Mouse (Mus musculus): Measurements from ENCODE around the gene Pnpla2. TPM values are rescaled to one million over a fixed set of nuclear protein-coding genes. Genes with fewer than 3 reads are reported as not detected.

Gene Pnpla2
- polyA plus RNA-seq, 1 experiment = 353 TPM

DNA sequence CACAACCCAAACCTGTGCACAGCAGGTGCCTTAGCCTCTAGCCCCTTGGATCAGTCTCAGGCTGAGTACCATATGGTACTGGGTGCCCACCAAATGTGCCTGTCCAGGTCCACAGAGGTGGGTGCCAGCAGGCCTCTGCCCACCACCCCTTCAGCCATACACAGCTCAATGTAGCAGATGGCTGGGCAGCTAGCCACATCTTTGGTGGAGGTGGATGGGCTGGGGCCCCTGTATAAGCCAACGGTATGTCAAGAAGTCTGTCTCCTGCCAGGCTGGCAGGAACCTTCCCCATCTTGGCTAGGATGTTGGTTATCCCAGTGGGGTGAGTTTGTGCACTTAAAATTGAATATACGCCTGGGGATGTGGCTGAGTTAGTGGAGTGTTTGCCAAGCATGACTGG lies 30.6 kb downstream of the Pnpla2 start:
- 91% methylated on average over 2 of the region's 2 CpGs for WGBS
- Histone ChIP-seq H3K27ac (ENCODE audit: insufficient read depth, low read depth, low read length) (no peak overlapping the region), H3K36me3 (ENCODE audit: control insufficient read depth, insufficient read depth, low read length) (no peaks in the 10 kb centered on the region), H3K4me1 (ENCODE audit: control insufficient read depth, insufficient read depth, low read length) (peaks cover 11% of the 10 kb centered on the region), H3K27me3 (replicated peaks; ENCODE audit: control insufficient read depth, insufficient read depth, low read length) (no peaks in the 10 kb centered on the region), H3K4me3 (ENCODE audit: insufficient read depth, low read depth, low read length) (no peak overlapping the region)
- DNase-seq = no peak
- TF ChIP-seq CTCF (conservative IDR thresholded peaks at IDR 0.05; ENCODE audit: insufficient read depth, insufficient read length, low read depth, low read length) (no peak), POLR2A (IDR thresholded peaks at IDR 0.05; ENCODE audit: low read depth, low read length) (no peak)

DNA sequence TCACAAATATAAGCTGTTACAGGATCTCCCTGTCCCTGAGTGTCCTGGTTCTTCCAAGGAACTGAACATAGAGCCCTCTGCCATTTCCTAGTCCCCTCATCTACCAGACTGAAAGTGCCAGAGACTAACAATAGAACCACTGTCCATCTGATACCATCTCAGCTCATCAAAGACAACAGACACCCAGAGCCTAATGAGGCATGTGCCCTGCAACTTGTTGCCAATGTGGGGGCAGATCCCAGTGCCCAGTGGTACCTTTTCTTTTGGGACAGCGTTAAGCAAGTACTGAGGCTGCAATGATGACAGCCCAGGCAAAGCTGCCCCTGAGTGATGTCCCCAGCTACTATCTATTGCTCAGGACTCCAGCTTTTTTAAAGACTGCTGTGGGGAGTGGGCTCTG lies 31.2 kb downstream of the Pnpla2 start:
- no peak for DNase-seq
- TF ChIP-seq POLR2A (IDR thresholded peaks at IDR 0.05; ENCODE audit: low read depth, low read length) (no peak), CTCF (conservative IDR thresholded peaks at IDR 0.05; ENCODE audit: insufficient read depth, insufficient read length, low read depth, low read length) (no peak)
- Histone ChIP-seq H3K27me3 (replicated peaks; ENCODE audit: control insufficient read depth, insufficient read depth, low read length) (no peaks in the 10 kb centered on the region), H3K4me3 (ENCODE audit: insufficient read depth, low read depth, low read length) (no peak overlapping the region), H3K36me3 (ENCODE audit: control insufficient read depth, insufficient read depth, low read length) (no peaks in the 10 kb centered on the region), H3K27ac (ENCODE audit: insufficient read depth, low read depth, low read length) (no peak overlapping the region), H3K4me1 (ENCODE audit: control insufficient read depth, insufficient read depth, low read length) (peaks cover 8% of the 10 kb centered on the region)
- 66% methylated on average over 1 of the region's 1 CpGs for WGBS

DNA sequence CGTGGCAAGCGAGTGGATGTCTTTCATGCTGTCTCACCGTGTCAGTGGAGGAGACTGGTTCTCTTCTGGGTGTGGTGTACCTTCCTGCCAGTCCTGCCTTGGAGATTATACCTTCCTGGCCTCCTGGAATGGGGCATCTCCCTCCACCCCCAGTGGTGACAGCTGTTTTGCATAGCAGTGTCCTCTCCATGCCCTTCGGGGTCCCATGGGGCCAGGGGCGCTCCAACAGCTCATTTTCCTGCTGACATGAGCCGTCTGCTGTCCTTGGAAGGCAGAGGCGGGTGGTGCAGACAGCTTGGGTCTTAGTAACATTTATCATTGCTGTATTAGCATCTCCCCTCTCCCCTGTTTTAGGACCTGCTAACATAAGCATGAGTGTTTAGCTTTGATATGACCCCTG lies 32.1 kb downstream of the Pnpla2 start:
- no peak for TF ChIP-seq POLR2A (IDR thresholded peaks at IDR 0.05; ENCODE audit: low read depth, low read length)
- no peak for TF ChIP-seq CTCF (conservative IDR thresholded peaks at IDR 0.05; ENCODE audit: insufficient read depth, insufficient read length, low read depth, low read length)
- WGBS = 77% methylated on average over 7 of the region's 7 CpGs
- no peak overlapping the region for H3K27ac ChIP-seq (ENCODE audit: insufficient read depth, low read depth, low read length)
- no peak for DNase-seq
- H3K27me3 ChIP-seq (replicated peaks; ENCODE audit: control insufficient read depth, insufficient read depth, low read length) = no peaks in the 10 kb centered on the region
- H3K36me3 ChIP-seq (ENCODE audit: control insufficient read depth, insufficient read depth, low read length) = no peaks in the 10 kb centered on the region
- H3K4me1 ChIP-seq (ENCODE audit: control insufficient read depth, insufficient read depth, low read length) = peaks cover 8% of the 10 kb centered on the region; the same call in 1 of the 2 replicates
- H3K4me3 ChIP-seq (ENCODE audit: insufficient read depth, low read depth, low read length) = no peak overlapping the region

DNA sequence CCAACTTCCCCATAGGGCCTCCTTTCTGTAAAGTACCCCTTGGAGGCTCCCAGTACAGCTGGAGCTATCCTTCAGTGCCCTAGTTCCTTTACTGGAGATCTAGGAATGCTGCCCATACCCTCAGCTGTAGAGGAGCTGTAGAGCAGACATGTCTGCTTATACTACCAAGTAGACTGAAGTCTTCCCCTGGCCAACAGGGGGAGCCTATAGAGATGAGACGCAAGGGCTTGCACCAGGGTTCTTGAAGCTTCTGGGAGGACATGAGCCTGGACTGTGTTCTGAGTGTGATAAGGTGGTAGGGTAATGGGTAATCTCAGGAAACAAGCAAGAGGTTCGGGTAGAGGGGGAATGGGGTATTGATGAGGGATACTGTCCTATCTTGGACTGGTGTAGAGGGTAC lies 36.2 kb downstream of the Pnpla2 start:
- DNase-seq = no peak
- H3K27me3 ChIP-seq (replicated peaks; ENCODE audit: control insufficient read depth, insufficient read depth, low read length) = no peaks in the 10 kb centered on the region
- no peaks in the 10 kb centered on the region; the same call in 1 of the 2 replicates for H3K36me3 ChIP-seq (ENCODE audit: control insufficient read depth, insufficient read depth, low read length)
- no peaks in the 10 kb centered on the region for H3K4me1 ChIP-seq (ENCODE audit: control insufficient read depth, insufficient read depth, low read length)
- WGBS = 86% methylated on average over 2 of the region's 2 CpGs
- no peak overlapping the region for H3K4me3 ChIP-seq (ENCODE audit: insufficient read depth, low read depth, low read length)
- H3K27ac ChIP-seq (ENCODE audit: insufficient read depth, low read depth, low read length) = no peak overlapping the region
- TF ChIP-seq CTCF (conservative IDR thresholded peaks at IDR 0.05; ENCODE audit: insufficient read depth, insufficient read length, low read depth, low read length) = 0 out of 2 replicates have a peak, but pooled peaks have one; percentile 37
- TF ChIP-seq POLR2A (IDR thresholded peaks at IDR 0.05; ENCODE audit: low read depth, low read length) = no peak

- Histone ChIP-seq H3K27ac (ENCODE audit: insufficient read depth, low read depth, low read length) (no peak overlapping the region), H3K27me3 (replicated peaks; ENCODE audit: control insufficient read depth, insufficient read depth, low read length) (no peaks in the 10 kb centered on the region), H3K36me3 (ENCODE audit: control insufficient read depth, insufficient read depth, low read length) (no peaks in the 10 kb centered on the region; the same call in 1 of the 2 replicates), H3K4me1 (ENCODE audit: control insufficient read depth, insufficient read depth, low read length) (no peaks in the 10 kb centered on the region), H3K4me3 (ENCODE audit: insufficient read depth, low read depth, low read length) (no peak overlapping the region)
- no peak for TF ChIP-seq POLR2A (IDR thresholded peaks at IDR 0.05; ENCODE audit: low read depth, low read length)
- TF ChIP-seq CTCF (conservative IDR thresholded peaks at IDR 0.05; ENCODE audit: insufficient read depth, insufficient read length, low read depth, low read length) = no peak
- 91% methylated on average over 5 of the region's 5 CpGs for WGBS
- no peak for DNase-seq
These were observed 37.7 kb downstream of the Pnpla2 start for GRCm38 (mm10) chr7:141492738-141493137.

GRCm38 (mm10) chr7:141493729-141494128 lies 38.7 kb downstream of the Pnpla2 start:
- Histone ChIP-seq H3K27ac (ENCODE audit: insufficient read depth, low read depth, low read length) (no peak overlapping the region), H3K4me3 (ENCODE audit: insufficient read depth, low read depth, low read length) (no peak overlapping the region), H3K4me1 (ENCODE audit: control insufficient read depth, insufficient read depth, low read length) (no peaks in the 10 kb centered on the region), H3K36me3 (ENCODE audit: control insufficient read depth, insufficient read depth, low read length) (no peaks in the 10 kb centered on the region; the same call in 1 of the 2 replicates), H3K27me3 (replicated peaks; ENCODE audit: control insufficient read depth, insufficient read depth, low read length) (no peaks in the 10 kb centered on the region)
- no peak for DNase-seq
- no peak for TF ChIP-seq POLR2A (IDR thresholded peaks at IDR 0.05; ENCODE audit: low read depth, low read length)
- no peak for TF ChIP-seq CTCF (conservative IDR thresholded peaks at IDR 0.05; ENCODE audit: insufficient read depth, insufficient read length, low read depth, low read length)
- 85% methylated on average over 1 of the region's 1 CpGs for WGBS

DNA sequence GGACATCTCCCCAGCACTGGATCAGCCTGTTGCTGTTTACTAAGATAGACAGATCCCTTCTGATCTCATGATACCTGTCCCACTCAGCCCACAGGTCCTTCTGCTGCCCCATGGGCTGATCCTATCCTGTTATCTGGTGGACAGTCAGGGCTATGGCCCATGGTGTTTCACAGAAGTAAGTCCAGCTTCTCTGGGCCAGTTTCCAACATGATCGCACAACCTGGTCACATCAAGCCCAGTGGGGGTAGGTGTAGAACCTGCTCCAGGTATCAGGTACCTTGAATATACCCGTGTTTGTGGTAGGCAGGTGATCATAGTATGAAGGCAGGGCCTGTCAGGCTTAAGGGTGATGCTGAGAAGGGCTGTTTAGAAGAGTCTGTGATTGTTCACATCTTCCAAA lies 40.4 kb downstream of the Pnpla2 start:
- no peak overlapping the region for H3K4me3 ChIP-seq (ENCODE audit: insufficient read depth, low read depth, low read length)
- no peak overlapping the region for H3K27ac ChIP-seq (ENCODE audit: insufficient read depth, low read depth, low read length)
- no peak for DNase-seq
- H3K36me3 ChIP-seq (ENCODE audit: control insufficient read depth, insufficient read depth, low read length) = no peaks in the 10 kb centered on the region; the same call in 1 of the 2 replicates
- no peaks in the 10 kb centered on the region for H3K4me1 ChIP-seq (ENCODE audit: control insufficient read depth, insufficient read depth, low read length)
- 85% methylated on average over 2 of the region's 2 CpGs for WGBS
- no peaks in the 10 kb centered on the region for H3K27me3 ChIP-seq (replicated peaks; ENCODE audit: control insufficient read depth, insufficient read depth, low read length)
- no peak for TF ChIP-seq POLR2A (IDR thresholded peaks at IDR 0.05; ENCODE audit: low read depth, low read length)
- no peak for TF ChIP-seq CTCF (conservative IDR thresholded peaks at IDR 0.05; ENCODE audit: insufficient read depth, insufficient read length, low read depth, low read length)
